Mouse (Mus musculus) CH12.LX (cell line): ENCODE measurements at regions not wholly inside any gene's neighbourhood (a gene's known extent, or its start where the extent isn't known, plus 50 kb on each side); places are given as distances from the start of the nearest gene placed in this dataset.

Experiments used
- DNase-seq: peaks from one replicate; pipeline ENCODE4 v3.0.0-alpha.2; 2013; ENCODE audit errors: extremely low read depth
- H3K27ac ChIP-seq: 2 replicates; pipeline ENCODE4 v1.5.1; 2012; ENCODE audit warnings: low read depth, mild to moderate bottlenecking, control low read depth, moderate library complexity; ENCODE audit not compliant: insufficient read depth
- H3K27me3 ChIP-seq: replicated peaks from 2 replicates; pipeline ENCODE3; 2012; ENCODE audit warnings: inconsistent platforms
- H3K36me3 ChIP-seq, 2 experiments: replicated peaks in 1 of 2; 2 replicates each; pipeline versions ENCODE3 to v1.6.1; 2012; ENCODE audit warnings: inconsistent platforms in 1 of 2, low read length in 1 of 2, mild to moderate bottlenecking in 1 of 2, mixed read lengths in 1 of 2, moderate library complexity in 1 of 2; ENCODE audit not compliant: control insufficient read depth in 1 of 2, insufficient read depth in 1 of 2
- H3K4me1 ChIP-seq, 2 experiments: 2 replicates each; pipeline ENCODE4 v1.6.1; 2012; ENCODE audit warnings: inconsistent platforms in 1 of 2, moderate library complexity in 1 of 2; ENCODE audit not compliant: insufficient read depth in 2 of 2, control insufficient read depth in 1 of 2
- H3K4me2 ChIP-seq: 2 replicates; pipeline ENCODE4 v1.6.1; 2012; ENCODE audit warnings: low read depth, mild to moderate bottlenecking, control low read depth; ENCODE audit not compliant: poor library complexity, insufficient read depth, severe bottlenecking
- H3K4me3 ChIP-seq, 3 experiments: fragments of 150-350 bp in 1 of 3; sonication (generic) in 1 of 3; replicated peaks in 1 of 3; 2 replicates each; pipeline versions ENCODE3 to v1.5.1; 2011 to 2012; ENCODE audit warnings: low read depth in 2 of 3, low read length in 2 of 3, mild to moderate bottlenecking in 2 of 3, moderate library complexity in 2 of 3, control low read depth in 1 of 3, improper control_type of control experiment in 1 of 3, inconsistent platforms in 1 of 3, mixed read lengths in 1 of 3; ENCODE audit not compliant: poor library complexity in 1 of 3
- H3K79me2 ChIP-seq: replicated peaks from 2 replicates; pipeline ENCODE4 v1.6.1; 2012; ENCODE audit warnings: mild to moderate bottlenecking, moderate library complexity; ENCODE audit not compliant: control insufficient read depth, poor library complexity, insufficient read depth, severe bottlenecking; ENCODE audit errors: extremely low read depth
- H3K9ac ChIP-seq: 2 replicates; pipeline ENCODE4 v1.6.1; 2012; ENCODE audit warnings: low read depth, mild to moderate bottlenecking, control low read depth, moderate library complexity; ENCODE audit not compliant: insufficient read depth
- H3K9me3 ChIP-seq: replicated peaks from 2 replicates; pipeline ENCODE3; 2012; ENCODE audit warnings: low read length, inconsistent platforms, mixed read lengths
- CTCF ChIP-seq, 2 experiments: IDR thresholded peaks in 1 of 2; conservative IDR thresholded peaks in 1 of 2; 2 replicates each; pipeline ENCODE4 v1.5.1; 2011 to 2012; ENCODE audit warnings: low read depth in 2 of 2, low read length in 2 of 2, improper control_type of control experiment in 1 of 2, inconsistent platforms in 1 of 2, mild to moderate bottlenecking in 1 of 2, moderate library complexity in 1 of 2
- E2F4 ChIP-seq: IDR thresholded peaks from 2 replicates; pipeline ENCODE4 v1.6.1; 2011; ENCODE audit warnings: low read depth, low read length, improper control_type of control experiment; ENCODE audit not compliant: insufficient replicate concordance
- ELF1 ChIP-seq: IDR thresholded peaks from 2 replicates; pipeline ENCODE4 v1.6.1; 2014; ENCODE audit warnings: low read depth, mild to moderate bottlenecking, inconsistent platforms, low read length, improper control_type of control experiment
- EP300 ChIP-seq: IDR thresholded peaks from 2 replicates; pipeline ENCODE4 v1.6.1; 2011; ENCODE audit warnings: low read length, improper control_type of control experiment
- ETS1 ChIP-seq: conservative IDR thresholded peaks from 2 replicates; pipeline ENCODE4 v1.6.1; 2012; ENCODE audit warnings: low read depth, mild to moderate bottlenecking, inconsistent platforms, low read length, improper control_type of control experiment, moderate library complexity
- GABPA ChIP-seq: IDR thresholded peaks from 2 replicates; pipeline ENCODE4 v1.6.1; 2012; ENCODE audit warnings: low read depth, low read length, improper control_type of control experiment, inconsistent platforms; ENCODE audit not compliant: insufficient replicate concordance
- HCFC1 ChIP-seq: IDR thresholded peaks from 2 replicates; pipeline ENCODE4 v1.6.1; 2012; ENCODE audit warnings: low read depth, mild to moderate bottlenecking, inconsistent platforms, low read length, improper control_type of control experiment
- IRF4 ChIP-seq: IDR thresholded peaks from 2 replicates; pipeline ENCODE4 v1.6.1; 2014; ENCODE audit warnings: low read depth, mild to moderate bottlenecking, inconsistent platforms, low read length, improper control_type of control experiment
- JUN ChIP-seq: IDR thresholded peaks from 2 replicates; pipeline ENCODE4 v1.6.1; 2011; ENCODE audit warnings: low read depth, mild to moderate bottlenecking, low read length, improper control_type of control experiment, moderate library complexity; ENCODE audit not compliant: insufficient read depth
- JUND ChIP-seq: conservative IDR thresholded peaks from 2 replicates; pipeline ENCODE4 v1.6.1; 2011; ENCODE audit warnings: low read depth, low read length, improper control_type of control experiment
- MAX ChIP-seq: IDR thresholded peaks from 2 replicates; pipeline ENCODE4 v1.6.1; 2011; ENCODE audit warnings: low read length, improper control_type of control experiment
- MAZ ChIP-seq: IDR thresholded peaks from 2 replicates; pipeline ENCODE4 v1.6.1; 2012; ENCODE audit warnings: low read depth, mild to moderate bottlenecking, inconsistent platforms, low read length, improper control_type of control experiment, moderate library complexity
- MEF2A ChIP-seq: IDR thresholded peaks from 2 replicates; pipeline ENCODE4 v1.6.1; 2014; ENCODE audit warnings: low read depth, mild to moderate bottlenecking, inconsistent platforms, low read length, improper control_type of control experiment, borderline replicate concordance
- MXI1 ChIP-seq: IDR thresholded peaks from 2 replicates; pipeline ENCODE4 v1.6.1; 2011; ENCODE audit warnings: mild to moderate bottlenecking, low read depth, low read length, improper control_type of control experiment
- NELFE ChIP-seq: IDR thresholded peaks from 2 replicates; pipeline ENCODE4 v1.6.1; 2011; ENCODE audit warnings: low read depth, low read length, improper control_type of control experiment
- POLR2A ChIP-seq: IDR thresholded peaks from 2 replicates; pipeline ENCODE4 v1.6.1; 2011; ENCODE audit warnings: low read depth, mild to moderate bottlenecking, improper control_type of control experiment, low read length
- POLR2AphosphoS2 ChIP-seq: IDR thresholded peaks from 2 replicates; pipeline ENCODE4 v1.6.1; 2011; ENCODE audit warnings: low read depth, low read length, improper control_type of control experiment
- RAD21 ChIP-seq: IDR thresholded peaks from 2 replicates; pipeline ENCODE4 v1.6.1; 2011; ENCODE audit warnings: low read depth, mild to moderate bottlenecking, low read length, improper control_type of control experiment, moderate library complexity
- SIN3A ChIP-seq: IDR thresholded peaks from 2 replicates; pipeline ENCODE4 v1.6.1; 2012; ENCODE audit warnings: low read length, improper control_type of control experiment, inconsistent platforms
- TBP ChIP-seq: conservative IDR thresholded peaks from 2 replicates; pipeline ENCODE4 v1.6.1; 2011; ENCODE audit warnings: low read depth, low read length, improper control_type of control experiment
- TCF12 ChIP-seq: IDR thresholded peaks from 2 replicates; pipeline ENCODE4 v1.6.1; 2014; ENCODE audit warnings: low read depth, mild to moderate bottlenecking, inconsistent platforms, low read length, improper control_type of control experiment
- UBTF ChIP-seq: IDR thresholded peaks from 2 replicates; pipeline ENCODE4 v1.6.1; 2012; ENCODE audit warnings: low read depth, mild to moderate bottlenecking, inconsistent platforms, low read length, improper control_type of control experiment, moderate library complexity
- USF1 ChIP-seq: IDR thresholded peaks from 2 replicates; pipeline ENCODE4 v1.6.1; 2014; ENCODE audit warnings: low read depth, mild to moderate bottlenecking, inconsistent platforms, low read length, improper control_type of control experiment
- USF2 ChIP-seq: conservative IDR thresholded peaks from 2 replicates; pipeline ENCODE4 v1.6.1; 2011; ENCODE audit warnings: low read depth, low read length, improper control_type of control experiment
- ZC3H11A ChIP-seq: IDR thresholded peaks from 2 replicates; pipeline ENCODE4 v1.6.1; 2012; ENCODE audit warnings: low read depth, mild to moderate bottlenecking, inconsistent platforms, low read length, improper control_type of control experiment
- ZNF384 ChIP-seq: IDR thresholded peaks from 2 replicates; pipeline ENCODE4 v1.6.1; 2012; ENCODE audit warnings: low read depth, low read length, improper control_type of control experiment, inconsistent platforms
- dilution Hi-C: fragments of 300-500 bp; cut with MboI; formaldehyde crosslinking; loops from 2 replicates; pipeline ENCODE4 v1.14.3; 2020; ENCODE audit warnings: low sequenced_read_pairs; ENCODE audit not compliant: extremely low pct_unique_long_range_greater_than_20kb, extremely low pct_ligation_motif_present
- in situ Hi-C: fragments of 300-500 bp; cut with MboI; formaldehyde crosslinking; loops from 3 replicates; pipeline ENCODE4 v1.14.3; 2019; ENCODE audit warnings: low sequenced_read_pairs, low pct_ligation_motif_present, low pct_unique_long_range_greater_than_20kb, mixed read lengths

DNA sequence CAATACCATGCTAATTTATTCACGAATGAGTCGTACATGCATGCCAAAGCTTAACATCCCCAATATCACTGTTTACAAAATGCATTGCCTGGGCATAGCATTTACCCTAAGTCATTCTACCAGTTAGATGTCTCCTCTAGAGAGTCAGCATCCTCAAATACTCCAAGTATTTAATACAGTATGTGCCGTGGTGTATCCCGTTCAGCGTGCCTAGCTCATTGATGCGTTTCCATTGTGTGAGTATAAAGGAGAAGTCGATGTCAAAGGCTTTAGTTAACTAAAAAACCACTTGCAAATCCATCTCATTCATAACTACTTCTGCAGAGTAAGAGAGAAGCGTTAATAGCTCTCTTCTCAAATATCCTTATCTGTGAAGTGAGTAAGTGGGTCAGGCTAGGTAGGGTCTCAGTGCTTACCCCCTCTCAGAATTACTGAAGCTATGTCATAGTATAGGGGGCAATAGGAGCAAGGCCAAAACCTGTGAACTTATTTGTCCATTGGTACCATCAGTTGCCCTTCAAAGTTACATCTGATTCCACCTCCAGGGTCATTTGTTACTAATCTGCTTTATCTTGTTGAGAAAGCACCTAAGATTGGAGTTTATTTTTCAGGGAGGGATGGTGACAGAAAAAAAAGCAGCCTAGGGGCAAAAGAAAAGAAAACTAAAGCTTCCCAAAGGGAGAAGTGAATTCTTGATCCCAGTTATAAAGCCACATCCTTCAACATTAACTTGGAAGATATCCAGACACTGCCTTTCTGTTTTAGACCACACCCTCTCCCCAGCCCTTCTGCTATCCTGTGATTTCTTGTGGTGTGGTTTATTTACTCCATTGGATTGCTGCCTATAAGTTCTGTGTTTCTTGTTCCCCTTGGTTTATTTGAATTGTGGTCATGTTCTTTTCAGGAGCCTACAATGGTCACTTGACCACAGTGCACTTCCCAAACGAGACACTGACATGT, 427.2 kb upstream of the Ubash3b start:
- DNase-seq = no peak
- Histone ChIP-seq H3K27ac (no peak overlapping the region), H3K79me2 (no peaks in the 10 kb centered on the region), H3K9ac (no peak overlapping the region), H3K27me3 (no peaks in the 10 kb centered on the region), H3K9me3 (no peaks in the 10 kb centered on the region), H3K4me3 (no peak overlapping the region), H3K4me1 (no peaks in the 10 kb centered on the region), H3K4me2 (no peak overlapping the region), H3K36me3 (no peaks in the 10 kb centered on the region)
- dilution Hi-C loops (no loop called here), in situ Hi-C loops (no loop called here)
- TF ChIP-seq TBP (no peak), IRF4 (no peak), ETS1 (no peak), ZC3H11A (no peak), EP300 (no peak), SIN3A (no peak), USF2 (no peak), MAZ (no peak), CTCF (conservative IDR thresholded peaks at IDR 0.05 in 1 of 2, IDR thresholded peaks at IDR 0.05 in 1 of 2; ENCODE audit: low read depth in 2 of 2, low read length in 2 of 2) (no peak), E2F4 (no peak), MEF2A (no peak), MXI1 (no peak), JUN (no peak), MAX (no peak), USF1 (no peak), GABPA (no peak), ZNF384 (no peak), RAD21 (no peak), HCFC1 (no peak), NELFE (no peak)

DNA sequence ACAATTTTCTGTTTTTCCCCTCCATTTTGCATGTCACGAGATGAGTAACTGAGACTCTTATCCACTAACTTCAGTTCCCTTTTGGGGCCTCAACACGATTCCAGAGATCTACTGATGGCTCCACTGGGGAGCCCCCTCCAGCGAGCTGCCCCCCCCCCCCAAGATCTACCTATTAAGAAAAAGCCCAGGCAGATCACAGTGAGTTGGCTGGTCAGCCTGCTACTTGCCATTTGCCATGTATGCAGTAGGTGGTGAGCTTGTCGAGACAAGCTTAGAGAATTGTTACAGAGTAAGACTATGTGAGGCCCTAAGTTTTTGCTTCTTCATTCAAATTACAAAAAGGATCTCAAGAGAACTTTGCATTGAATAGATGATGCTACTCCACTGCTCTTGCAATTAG, 426.3 kb upstream of the Ubash3b start:
- no peaks in the 10 kb centered on the region for H3K27me3 ChIP-seq
- in situ Hi-C loops (no loop called here), dilution Hi-C loops (no loop called here)
- no peak overlapping the region for H3K27ac ChIP-seq
- H3K36me3 ChIP-seq = no peaks in the 10 kb centered on the region
- no peak for DNase-seq
- H3K9me3 ChIP-seq = no peaks in the 10 kb centered on the region
- peaks cover 0 to 5% of the 10 kb centered on the region in 2 experiments; a peak in 2 of 4 replicates for H3K4me1 ChIP-seq
- H3K4me3 ChIP-seq = no peak overlapping the region
- no peaks in the 10 kb centered on the region for H3K79me2 ChIP-seq
- no peak overlapping the region for H3K4me2 ChIP-seq
- no peak for TF ChIP-seq UBTF
- TF ChIP-seq POLR2A = no peak
- no peak for TF ChIP-seq EP300
- TF ChIP-seq ETS1 = no peak
- no peak for TF ChIP-seq ELF1
- TF ChIP-seq USF1 = no peak
- no peak for TF ChIP-seq JUND
- TF ChIP-seq RAD21 = no peak; the same call in 1 of the 2 replicates
- no peak for TF ChIP-seq CTCF (conservative IDR thresholded peaks at IDR 0.05 in 1 of 2, IDR thresholded peaks at IDR 0.05 in 1 of 2; ENCODE audit: low read depth in 2 of 2, low read length in 2 of 2)
- no peak for TF ChIP-seq ZC3H11A
- no peak for TF ChIP-seq POLR2AphosphoS2
- TF ChIP-seq TCF12 = no peak
- no peak overlapping the region for H3K9ac ChIP-seq
